Mouse (Mus musculus) stomach, embryonic 14.5 days (tissue): Measurements from ENCODE around the gene Iqca. TPM values are rescaled to one million over a fixed set of nuclear protein-coding genes. Genes with fewer than 3 reads are reported as not detected.

Source experiments
- ATAC-seq: fragments of 200-750 bp; cut with Nextera tagmentation; 2 replicates; pipeline ENCODE4 v1.8.0; 2017; ENCODE audit warnings: low read depth, moderate TSS enrichment; ENCODE audit not compliant: insufficient number of reproducible peaks, insufficient read depth, low FRiP score
- H3K27ac ChIP-seq: fragments of 300-500 bp; sonication (generic); 2 replicates; pipeline ENCODE4 v1.5.1; 2014; ENCODE audit warnings: mild to moderate bottlenecking, low read length, moderate library complexity, mixed read lengths
- H3K27me3 ChIP-seq: fragments of 300-500 bp; sonication (generic); 2 replicates; pipeline ENCODE4 v1.6.1; 2014; ENCODE audit warnings: low read length, control low read depth, mixed read lengths; ENCODE audit not compliant: control insufficient read depth, insufficient read depth
- H3K36me3 ChIP-seq: fragments of 300-500 bp; sonication (generic); 2 replicates; pipeline ENCODE4 v1.6.1; 2014; ENCODE audit warnings: mild to moderate bottlenecking, control low read depth, low read length, moderate library complexity, mixed read lengths; ENCODE audit not compliant: control insufficient read depth, insufficient read depth
- H3K4me1 ChIP-seq: fragments of 300-500 bp; sonication (generic); 2 replicates; pipeline ENCODE4 v1.6.1; 2014; ENCODE audit warnings: low read length, control low read depth, mixed read lengths; ENCODE audit not compliant: control insufficient read depth, insufficient read depth
- H3K4me2 ChIP-seq: fragments of 300-500 bp; sonication (generic); replicated peaks from 2 replicates; pipeline ENCODE4 v1.6.1; 2014; ENCODE audit warnings: low read depth, low read length, control low read depth
- H3K4me3 ChIP-seq: fragments of 300-500 bp; sonication (generic); 2 replicates; pipeline ENCODE4 v1.5.1; 2014; ENCODE audit warnings: low read depth, low read length, control low read depth
- H3K9ac ChIP-seq: fragments of 300-500 bp; sonication (generic); replicated peaks from 2 replicates; pipeline ENCODE4 v1.6.1; 2014; ENCODE audit warnings: low read depth, mild to moderate bottlenecking, control low read depth, low read length, moderate library complexity, mixed read lengths
- H3K9me3 ChIP-seq: fragments of 300-500 bp; sonication (generic); 2 replicates; pipeline ENCODE4 v1.6.1; 2016; ENCODE audit warnings: low read depth, low read length, control low read depth; ENCODE audit not compliant: control insufficient read depth
- WGBS: fragments of 180-500 bp; shearing (Covaris S2); extraction: QIAGEN DNeasy Blood & Tissue Kit; methylation state at CpG from one replicate; pipeline ENCODE4 v1.1.7; 2014; 5-methylcytosine and 5-hydroxymethylcytosine counted together
- polyA plus RNA-seq: library from polyadenylated mRNA; unstranded; fragments of >200 nt; fragmentation: Nextera tagmentation; extraction: Ambion mirVana; gene quantifications from 2 replicates; pipeline ENCODE4 v1.2.1, GENCODE M21; 2014

The Iqca gene
- polyA plus RNA-seq, 1 experiment from 2014 or later = not detected

- Histone ChIP-seq H3K27ac (no peak overlapping the region), H3K9me3 (no peaks in the 10 kb centered on the region), H3K36me3 (no peaks in the 10 kb centered on the region), H3K9ac (no peak overlapping the region), H3K4me3 (no peak overlapping the region), H3K4me2 (peak overlapping the region; percentile 2; the same call in 1 of the 2 replicates), H3K27me3 (no peaks in the 10 kb centered on the region), H3K4me1 (peaks cover 14% of the 10 kb centered on the region)
- no peak for ATAC-seq
- 31% methylated on average over 13 of the region's 13 CpGs for WGBS
Measured at GRCm38 (mm10) chr1:90162379-90162857, 9.2 kb upstream of the Iqca start.

DNA sequence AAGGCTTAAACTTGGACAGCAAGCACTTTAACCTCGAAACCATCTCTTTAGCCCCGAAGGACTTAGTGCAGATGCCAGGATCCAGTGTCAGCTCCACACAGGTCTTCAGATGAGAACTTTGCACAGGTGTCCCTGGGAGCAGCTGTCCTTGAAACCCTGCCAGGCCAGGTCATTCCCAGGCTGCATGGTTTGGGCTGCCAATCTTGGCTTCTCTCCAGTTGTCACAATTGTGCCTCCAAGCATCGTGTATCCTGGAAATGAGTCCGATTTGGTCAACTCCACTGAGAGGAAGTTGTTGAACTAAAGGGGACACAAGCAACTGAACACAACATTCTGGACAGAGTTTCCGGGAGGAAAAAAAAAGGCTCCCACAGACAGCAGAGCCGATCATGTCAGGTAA is 8.4 kb upstream of the Iqca start:
- no peaks in the 10 kb centered on the region for H3K27me3 ChIP-seq
- H3K4me3 ChIP-seq = no peak overlapping the region
- no peak overlapping the region for H3K9ac ChIP-seq
- H3K36me3 ChIP-seq = no peaks in the 10 kb centered on the region
- no peak overlapping the region for H3K4me2 ChIP-seq
- WGBS = 72% methylated on average over 6 of the region's 6 CpGs
- peaks cover 14% of the 10 kb centered on the region for H3K4me1 ChIP-seq
- no peaks in the 10 kb centered on the region for H3K9me3 ChIP-seq
- ATAC-seq = no peak
- no peak overlapping the region for H3K27ac ChIP-seq

GRCm38 (mm10) chr1:90159927-90160326 is 6.7 kb upstream of the Iqca start:
- H3K9ac ChIP-seq = no peak overlapping the region
- peaks cover 14% of the 10 kb centered on the region for H3K4me1 ChIP-seq
- ATAC-seq = no peak
- H3K9me3 ChIP-seq = no peaks in the 10 kb centered on the region
- no peak overlapping the region for H3K4me3 ChIP-seq
- H3K36me3 ChIP-seq = no peaks in the 10 kb centered on the region
- no peak overlapping the region for H3K4me2 ChIP-seq
- no peaks in the 10 kb centered on the region for H3K27me3 ChIP-seq
- WGBS = 41% methylated on average over 13 of the region's 13 CpGs
- no peak overlapping the region for H3K27ac ChIP-seq

GRCm38 (mm10) chr1:90156589-90156988 is 3.4 kb upstream of the Iqca start:
- Histone ChIP-seq H3K27me3 (no peaks in the 10 kb centered on the region), H3K4me3 (no peak overlapping the region), H3K4me2 (no peak overlapping the region), H3K36me3 (no peaks in the 10 kb centered on the region), H3K9me3 (no peaks in the 10 kb centered on the region), H3K9ac (no peak overlapping the region), H3K4me1 (peaks cover 12% of the 10 kb centered on the region), H3K27ac (no peak overlapping the region)
- WGBS = 60% methylated on average over 7 of the region's 7 CpGs
- ATAC-seq = no peak

GRCm38 (mm10) chr1:90153787-90154186 is 586 bp upstream of the Iqca start:
- H3K9me3 ChIP-seq = no peaks in the 10 kb centered on the region
- 14% methylated on average over 6 of the region's 6 CpGs for WGBS
- ATAC-seq = no peak
- peak overlapping the region; percentile 36 for H3K4me2 ChIP-seq
- H3K27me3 ChIP-seq = no peaks in the 10 kb centered on the region
- H3K9ac ChIP-seq = no peak overlapping the region
- H3K4me1 ChIP-seq = peaks cover 12% of the 10 kb centered on the region
- peak overlapping the region; percentile 61 for H3K27ac ChIP-seq
- H3K4me3 ChIP-seq = no peak overlapping the region
- no peaks in the 10 kb centered on the region for H3K36me3 ChIP-seq

DNA sequence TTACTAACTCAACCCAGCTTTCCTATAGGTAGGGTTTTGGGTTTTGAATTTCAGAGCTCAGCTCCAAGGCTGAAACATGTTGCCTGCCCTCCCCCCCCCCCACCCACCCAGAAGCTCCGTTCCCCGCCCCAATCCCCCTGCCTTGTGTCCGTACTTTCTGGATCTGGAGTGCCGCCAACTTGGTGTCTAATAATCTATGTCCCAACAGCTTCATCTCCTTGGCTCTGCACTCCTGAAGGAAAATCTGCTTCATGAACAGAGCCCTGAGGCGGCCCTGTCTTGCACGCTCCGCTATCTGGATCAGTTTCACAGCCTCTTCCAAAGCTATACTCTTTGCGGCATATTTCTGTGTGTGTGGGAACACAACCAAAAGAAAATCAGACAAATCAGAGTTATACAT is 13.5 kb downstream of the Iqca start:
- Histone ChIP-seq H3K9me3 (no peaks in the 10 kb centered on the region), H3K4me1 (0 out of 2 replicates have a peak, but pooled peaks cover 3% of the 10 kb centered on the region), H3K27ac (no peak overlapping the region), H3K27me3 (no peaks in the 10 kb centered on the region), H3K36me3 (no peaks in the 10 kb centered on the region), H3K9ac (no peak overlapping the region), H3K4me2 (no peak overlapping the region), H3K4me3 (no peak overlapping the region)
- WGBS = 69% methylated on average over 8 of the region's 8 CpGs
- no peak for ATAC-seq

DNA sequence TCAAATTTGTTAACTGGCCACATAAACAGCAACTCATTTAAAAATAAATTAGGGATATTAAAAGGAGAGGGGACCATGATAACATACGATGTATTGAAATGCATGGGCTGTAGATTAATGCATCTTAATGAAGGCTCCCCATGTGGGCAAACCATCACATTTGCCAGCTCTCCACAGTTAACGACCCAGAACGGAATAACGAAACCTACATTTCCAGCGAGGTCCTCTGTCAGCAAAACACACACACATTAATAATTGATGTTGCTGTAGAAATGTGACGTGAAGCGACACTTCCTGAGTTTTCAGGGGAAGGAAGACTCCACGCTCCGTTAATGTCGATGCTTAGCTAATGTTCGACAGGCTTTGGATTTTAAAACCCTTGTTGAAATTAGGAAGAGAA is 20.8 kb downstream of the Iqca start:
- WGBS = 80% methylated on average over 11 of the region's 11 CpGs
- Histone ChIP-seq H3K36me3 (no peaks in the 10 kb centered on the region), H3K9ac (no peak overlapping the region), H3K27me3 (no peaks in the 10 kb centered on the region), H3K4me3 (no peak overlapping the region), H3K9me3 (no peaks in the 10 kb centered on the region), H3K4me1 (no peaks in the 10 kb centered on the region), H3K27ac (no peak overlapping the region), H3K4me2 (no peak overlapping the region)
- no peak for ATAC-seq

GRCm38 (mm10) chr1:90131982-90132381 is 21.2 kb downstream of the Iqca start:
- Histone ChIP-seq H3K4me1 (no peaks in the 10 kb centered on the region), H3K9ac (no peak overlapping the region), H3K4me2 (no peak overlapping the region), H3K27me3 (no peaks in the 10 kb centered on the region), H3K9me3 (no peaks in the 10 kb centered on the region), H3K27ac (no peak overlapping the region), H3K4me3 (no peak overlapping the region), H3K36me3 (no peaks in the 10 kb centered on the region)
- ATAC-seq = no peak
- 87% methylated on average over 7 of the region's 7 CpGs for WGBS

GRCm38 (mm10) chr1:90124561-90124960 is 28.6 kb downstream of the Iqca start:
- H3K9ac ChIP-seq = no peak overlapping the region
- no peaks in the 10 kb centered on the region for H3K36me3 ChIP-seq
- no peaks in the 10 kb centered on the region for H3K27me3 ChIP-seq
- H3K4me1 ChIP-seq = no peaks in the 10 kb centered on the region
- no peak overlapping the region for H3K27ac ChIP-seq
- no peak for ATAC-seq
- no peak overlapping the region for H3K4me3 ChIP-seq
- no peak overlapping the region for H3K4me2 ChIP-seq
- H3K9me3 ChIP-seq = no peaks in the 10 kb centered on the region
- WGBS = 89% methylated on average over 12 of the region's 12 CpGs
